Mouse (Mus musculus) CH12.LX (cell line): ENCODE data around the gene Ppox. TPM values are rescaled to one million over a fixed set of nuclear protein-coding genes. Genes with fewer than 3 reads are reported as not detected.
A peak's percentile ranks its signal among the peaks of the same experiment; 100 is the strongest.

Experiments used
- DNase-seq: peaks from one replicate; pipeline ENCODE4 v3.0.0-alpha.2; 2013; ENCODE audit errors: extremely low read depth
- H3K27ac ChIP-seq: 2 replicates; pipeline ENCODE4 v1.5.1; 2012; ENCODE audit warnings: low read depth, mild to moderate bottlenecking, control low read depth, moderate library complexity; ENCODE audit not compliant: insufficient read depth
- H3K27me3 ChIP-seq: replicated peaks from 2 replicates; pipeline ENCODE3; 2012; ENCODE audit warnings: inconsistent platforms
- H3K36me3 ChIP-seq, 2 experiments: replicated peaks in 1 of 2; 2 replicates each; pipeline versions ENCODE3 to v1.6.1; 2012; ENCODE audit warnings: inconsistent platforms in 1 of 2, low read length in 1 of 2, mild to moderate bottlenecking in 1 of 2, mixed read lengths in 1 of 2, moderate library complexity in 1 of 2; ENCODE audit not compliant: control insufficient read depth in 1 of 2, insufficient read depth in 1 of 2
- H3K4me1 ChIP-seq, 2 experiments: 2 replicates each; pipeline ENCODE4 v1.6.1; 2012; ENCODE audit warnings: inconsistent platforms in 1 of 2, moderate library complexity in 1 of 2; ENCODE audit not compliant: insufficient read depth in 2 of 2, control insufficient read depth in 1 of 2
- H3K4me2 ChIP-seq: 2 replicates; pipeline ENCODE4 v1.6.1; 2012; ENCODE audit warnings: low read depth, mild to moderate bottlenecking, control low read depth; ENCODE audit not compliant: poor library complexity, insufficient read depth, severe bottlenecking
- H3K4me3 ChIP-seq, 3 experiments: fragments of 150-350 bp in 1 of 3; sonication (generic) in 1 of 3; replicated peaks in 1 of 3; 2 replicates each; pipeline versions ENCODE3 to v1.5.1; 2011 to 2012; ENCODE audit warnings: low read depth in 2 of 3, low read length in 2 of 3, mild to moderate bottlenecking in 2 of 3, moderate library complexity in 2 of 3, control low read depth in 1 of 3, improper control_type of control experiment in 1 of 3, inconsistent platforms in 1 of 3, mixed read lengths in 1 of 3; ENCODE audit not compliant: poor library complexity in 1 of 3
- H3K79me2 ChIP-seq: replicated peaks from 2 replicates; pipeline ENCODE4 v1.6.1; 2012; ENCODE audit warnings: mild to moderate bottlenecking, moderate library complexity; ENCODE audit not compliant: control insufficient read depth, poor library complexity, insufficient read depth, severe bottlenecking; ENCODE audit errors: extremely low read depth
- H3K9ac ChIP-seq: 2 replicates; pipeline ENCODE4 v1.6.1; 2012; ENCODE audit warnings: low read depth, mild to moderate bottlenecking, control low read depth, moderate library complexity; ENCODE audit not compliant: insufficient read depth
- H3K9me3 ChIP-seq: replicated peaks from 2 replicates; pipeline ENCODE3; 2012; ENCODE audit warnings: low read length, inconsistent platforms, mixed read lengths
- BHLHE40 ChIP-seq: IDR thresholded peaks from 2 replicates; pipeline ENCODE4 v1.6.1; 2011; ENCODE audit warnings: mild to moderate bottlenecking, low read depth, low read length, improper control_type of control experiment
- CHD2 ChIP-seq: IDR thresholded peaks from 2 replicates; pipeline ENCODE4 v1.6.1; 2011; ENCODE audit warnings: low read length, improper control_type of control experiment
- E2F4 ChIP-seq: IDR thresholded peaks from 2 replicates; pipeline ENCODE4 v1.6.1; 2011; ENCODE audit warnings: low read depth, low read length, improper control_type of control experiment; ENCODE audit not compliant: insufficient replicate concordance
- ELF1 ChIP-seq: IDR thresholded peaks from 2 replicates; pipeline ENCODE4 v1.6.1; 2014; ENCODE audit warnings: low read depth, mild to moderate bottlenecking, inconsistent platforms, low read length, improper control_type of control experiment
- HCFC1 ChIP-seq: IDR thresholded peaks from 2 replicates; pipeline ENCODE4 v1.6.1; 2012; ENCODE audit warnings: low read depth, mild to moderate bottlenecking, inconsistent platforms, low read length, improper control_type of control experiment
- IRF4 ChIP-seq: IDR thresholded peaks from 2 replicates; pipeline ENCODE4 v1.6.1; 2014; ENCODE audit warnings: low read depth, mild to moderate bottlenecking, inconsistent platforms, low read length, improper control_type of control experiment
- JUND ChIP-seq: conservative IDR thresholded peaks from 2 replicates; pipeline ENCODE4 v1.6.1; 2011; ENCODE audit warnings: low read depth, low read length, improper control_type of control experiment
- KAT2A ChIP-seq: IDR thresholded peaks from 2 replicates; pipeline ENCODE4 v1.6.1; 2012; ENCODE audit warnings: low read length, improper control_type of control experiment, inconsistent platforms; ENCODE audit not compliant: insufficient replicate concordance
- MAX ChIP-seq: IDR thresholded peaks from 2 replicates; pipeline ENCODE4 v1.6.1; 2011; ENCODE audit warnings: low read length, improper control_type of control experiment
- MXI1 ChIP-seq: IDR thresholded peaks from 2 replicates; pipeline ENCODE4 v1.6.1; 2011; ENCODE audit warnings: mild to moderate bottlenecking, low read depth, low read length, improper control_type of control experiment
- MYC ChIP-seq: IDR thresholded peaks from 2 replicates; pipeline ENCODE4 v1.6.1; 2011; ENCODE audit warnings: low read depth, mild to moderate bottlenecking, improper control_type of control experiment, low read length
- POLR2A ChIP-seq: IDR thresholded peaks from 2 replicates; pipeline ENCODE4 v1.6.1; 2011; ENCODE audit warnings: low read depth, mild to moderate bottlenecking, improper control_type of control experiment, low read length
- RAD21 ChIP-seq: IDR thresholded peaks from 2 replicates; pipeline ENCODE4 v1.6.1; 2011; ENCODE audit warnings: low read depth, mild to moderate bottlenecking, low read length, improper control_type of control experiment, moderate library complexity
- RCOR1 ChIP-seq: conservative IDR thresholded peaks from 2 replicates; pipeline ENCODE4 v1.6.1; 2012; ENCODE audit warnings: low read depth, mild to moderate bottlenecking, inconsistent platforms, low read length, improper control_type of control experiment
- SIN3A ChIP-seq: IDR thresholded peaks from 2 replicates; pipeline ENCODE4 v1.6.1; 2012; ENCODE audit warnings: low read length, improper control_type of control experiment, inconsistent platforms
- TBP ChIP-seq: conservative IDR thresholded peaks from 2 replicates; pipeline ENCODE4 v1.6.1; 2011; ENCODE audit warnings: low read depth, low read length, improper control_type of control experiment
- TCF12 ChIP-seq: IDR thresholded peaks from 2 replicates; pipeline ENCODE4 v1.6.1; 2014; ENCODE audit warnings: low read depth, mild to moderate bottlenecking, inconsistent platforms, low read length, improper control_type of control experiment
- UBTF ChIP-seq: IDR thresholded peaks from 2 replicates; pipeline ENCODE4 v1.6.1; 2012; ENCODE audit warnings: low read depth, mild to moderate bottlenecking, inconsistent platforms, low read length, improper control_type of control experiment, moderate library complexity
- USF1 ChIP-seq: IDR thresholded peaks from 2 replicates; pipeline ENCODE4 v1.6.1; 2014; ENCODE audit warnings: low read depth, mild to moderate bottlenecking, inconsistent platforms, low read length, improper control_type of control experiment
- ZKSCAN1 ChIP-seq: IDR thresholded peaks from 2 replicates; pipeline ENCODE4 v1.6.1; 2012; ENCODE audit warnings: low read depth, inconsistent platforms, low read length, improper control_type of control experiment, borderline replicate concordance
- ZNF384 ChIP-seq: IDR thresholded peaks from 2 replicates; pipeline ENCODE4 v1.6.1; 2012; ENCODE audit warnings: low read depth, low read length, improper control_type of control experiment, inconsistent platforms
- dilution Hi-C: fragments of 300-500 bp; cut with MboI; formaldehyde crosslinking; loops from 2 replicates; pipeline ENCODE4 v1.14.3; 2020; ENCODE audit warnings: low sequenced_read_pairs; ENCODE audit not compliant: extremely low pct_unique_long_range_greater_than_20kb, extremely low pct_ligation_motif_present
- in situ Hi-C: fragments of 300-500 bp; cut with MboI; formaldehyde crosslinking; loops from 3 replicates; pipeline ENCODE4 v1.14.3; 2019; ENCODE audit warnings: low sequenced_read_pairs, low pct_ligation_motif_present, low pct_unique_long_range_greater_than_20kb, mixed read lengths
- polyA plus RNA-seq: library from polyadenylated mRNA; unstranded; fragments of >175 nt; gene quantifications from 2 replicates; pipeline ENCODE4 v1.2.1, GENCODE M21; 2012; ENCODE audit warnings: low read depth; ENCODE audit not compliant: insufficient read length
- total RNA-seq, 2 experiments: library from RNA; depleted of rRNA; stranded (reverse); fragments of 300-350 nt in 1 of 2; fragments of >200 nt in 1 of 2; gene quantifications; 2 replicates each; pipeline ENCODE4 v1.2.3; 2012 to 2014

Ppox gene
- 12.4 and 13.6 TPM in 2 replicates for total RNA-seq (2012; rRNA removed)
- total RNA-seq (2014; rRNA removed) = 10.5 and 13.7 TPM in 2 replicates
- polyA plus RNA-seq = 13.9 and 15.1 TPM in 2 replicates

DNA sequence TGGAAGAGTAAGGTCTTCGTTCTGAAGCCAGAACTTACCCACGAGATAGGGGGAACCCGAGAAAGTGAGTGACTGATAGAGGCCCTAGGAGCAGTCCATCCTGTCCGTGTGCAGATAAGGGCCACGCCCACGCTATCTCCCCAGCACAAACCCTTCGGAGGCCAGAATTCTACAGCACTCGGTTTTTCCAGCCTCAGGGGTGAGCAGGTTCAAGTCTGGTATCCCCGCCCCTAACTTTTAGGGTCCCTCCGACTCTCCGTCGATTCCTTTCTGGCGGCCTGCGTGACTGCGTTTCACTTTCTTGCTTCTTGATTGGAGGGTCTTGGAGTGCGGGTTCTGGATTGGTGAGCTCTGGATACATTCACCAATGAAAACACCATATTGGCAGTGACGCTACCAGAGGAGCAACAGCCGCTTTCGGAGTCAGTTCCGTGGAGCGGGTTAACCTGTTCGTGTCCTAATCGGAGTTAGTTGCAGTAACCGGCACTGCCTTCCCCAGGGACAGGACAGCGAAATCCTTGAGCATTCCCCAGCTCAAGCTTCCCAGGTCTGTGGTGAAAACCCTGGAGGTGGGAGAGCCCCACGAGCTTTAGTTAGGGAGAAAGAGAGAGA lies at the start of gene Ppox:
TSS of gene Ppox (minus strand) at position 271 of the 612 bp plus-strand sequence.
- TF ChIP-seq ELF1 = peak; percentile 80
- peak; percentile 40; the same call in 1 of the 2 replicates for TF ChIP-seq POLR2A
- no peak for TF ChIP-seq USF1
- TF ChIP-seq CHD2 = peak; percentile 80; the same call in 1 of the 2 replicates
- no peak for TF ChIP-seq MYC
- TF ChIP-seq MXI1 = no peak
- TF ChIP-seq BHLHE40 = 0 out of 2 replicates have a peak, but pooled peaks have one; percentile 8
- TF ChIP-seq HCFC1 = peak; percentile 82
- 0 out of 2 replicates have a peak, but pooled peaks have one; percentile 5 for TF ChIP-seq IRF4
- peak; percentile 49; the same call in 1 of the 2 replicates for TF ChIP-seq MAX
- peak; percentile 37; the same call in 1 of the 2 replicates for TF ChIP-seq TCF12
- no peak for TF ChIP-seq ZNF384
- 0 out of 2 replicates have a peak, but pooled peaks have one; percentile 43 for TF ChIP-seq TBP
- no peak for TF ChIP-seq ZKSCAN1
- no peak for TF ChIP-seq E2F4
- peak; percentile 78 for TF ChIP-seq SIN3A
- TF ChIP-seq KAT2A = 0 out of 2 replicates have a peak, but pooled peaks have one; percentile 49
- TF ChIP-seq JUND = no peak
- Histone ChIP-seq H3K36me3 (peaks cover 41 to 72% of the 10 kb centered on the region in 2 experiments), H3K27me3 (no peaks in the 10 kb centered on the region), H3K9ac (peak within 1 kb of the TSS; percentile 77), H3K9me3 (no peaks in the 10 kb centered on the region), H3K4me1 (peaks cover 0 to 26% of the 10 kb centered on the region in 2 experiments; a peak in 2 of 4 replicates), H3K4me3 (peak within 1 kb of the TSS; percentile 59 to 92 (median 70)), H3K4me2 (peak within 1 kb of the TSS; percentile 70), H3K27ac (peak within 1 kb of the TSS; percentile 58), H3K79me2 (no peaks in the 10 kb centered on the region)
- dilution Hi-C loops (no loop called here), in situ Hi-C loops (no loop called here)
- DNase-seq = peak; percentile 98

DNA sequence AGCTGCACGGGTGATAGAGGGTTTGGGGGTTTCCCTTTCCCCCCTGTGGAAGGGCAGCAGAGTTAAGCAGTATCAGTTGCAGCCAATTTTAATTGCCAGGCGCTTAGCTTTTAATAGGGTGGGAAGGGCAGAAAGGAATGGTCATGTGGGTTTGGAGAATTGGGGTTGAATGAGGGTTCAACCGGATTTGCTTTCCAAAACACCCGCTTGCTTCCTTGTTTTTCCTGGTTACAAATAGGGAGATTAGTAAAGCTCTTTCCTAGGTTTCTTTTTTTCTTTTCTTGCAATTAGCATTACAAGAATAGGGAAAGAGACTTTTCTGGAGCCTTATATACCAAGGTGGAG lies 49.2 kb upstream of the Ppox start:
- dilution Hi-C loops = no loop called here
- H3K4me2 ChIP-seq = peak overlapping the region; percentile 99
- H3K4me3 ChIP-seq = peak overlapping the region; percentile 68 to 90 (median 85)
- H3K4me1 ChIP-seq = peaks cover 13 to 61% of the 10 kb centered on the region in 2 experiments
- peaks cover 6 to 40% of the 10 kb centered on the region in 2 experiments for H3K36me3 ChIP-seq
- peaks cover 59% of the 10 kb centered on the region for H3K79me2 ChIP-seq
- H3K9ac ChIP-seq = peak overlapping the region; percentile 95; the same call in 1 of the 2 replicates
- no peak for DNase-seq
- no peak overlapping the region for H3K27ac ChIP-seq
- H3K27me3 ChIP-seq = no peaks in the 10 kb centered on the region
- TF ChIP-seq RAD21 = no peak
- TF ChIP-seq BHLHE40 = 0 out of 2 replicates have a peak, but pooled peaks have one; percentile 12
- TF ChIP-seq RCOR1 = no peak
- TF ChIP-seq UBTF = no peak
- in situ Hi-C loops = no loop called here
- H3K9me3 ChIP-seq = no peaks in the 10 kb centered on the region
